Mouse (Mus musculus) forebrain, embryonic 12.5 days (tissue): ENCODE results near the gene L2hgdh. TPM values are rescaled to one million over a fixed set of nuclear protein-coding genes. Genes with fewer than 3 reads are reported as not detected.

Source experiments
- ATAC-seq: fragments of 200-750 bp; cut with Nextera tagmentation; 2 replicates; pipeline ENCODE4 v1.8.0; 2017; ENCODE audit warnings: moderate TSS enrichment; ENCODE audit not compliant: low FRiP score
- H3K27ac ChIP-seq: fragments of 300-500 bp; sonication (generic); 2 replicates; pipeline ENCODE4 v1.5.1; 2016; ENCODE audit warnings: mild to moderate bottlenecking
- H3K27me3 ChIP-seq: fragments of 300-500 bp; sonication (generic); 2 replicates; pipeline ENCODE4 v1.6.1; 2016; ENCODE audit warnings: mild to moderate bottlenecking
- H3K36me3 ChIP-seq: fragments of 300-500 bp; sonication (generic); replicated peaks from 2 replicates; pipeline ENCODE4 v1.6.1; 2016; ENCODE audit warnings: mild to moderate bottlenecking
- H3K4me1 ChIP-seq: fragments of 300-500 bp; sonication (generic); 2 replicates; pipeline ENCODE4 v1.6.1; 2016
- H3K4me2 ChIP-seq: fragments of 300-500 bp; sonication (generic); 2 replicates; pipeline ENCODE4 v1.6.1; 2016; ENCODE audit warnings: mild to moderate bottlenecking, moderate library complexity
- H3K4me3 ChIP-seq: fragments of 300-500 bp; sonication (generic); replicated peaks from 2 replicates; pipeline ENCODE4 v1.5.1; 2016; ENCODE audit warnings: mild to moderate bottlenecking
- H3K9ac ChIP-seq: fragments of 300-500 bp; sonication (generic); 2 replicates; pipeline ENCODE4 v1.6.1; 2016; ENCODE audit warnings: mild to moderate bottlenecking
- H3K9me3 ChIP-seq: fragments of 300-500 bp; sonication (generic); 2 replicates; pipeline ENCODE4 v1.6.1; 2016
- WGBS: fragments of 180-500 bp; shearing (Covaris S2); methylation state at CpG from one replicate; pipeline ENCODE4 v1.1.7; 2016; 5-methylcytosine and 5-hydroxymethylcytosine counted together
- polyA plus RNA-seq: library from polyadenylated mRNA; unstranded; fragments of >200 nt; fragmentation: Nextera tagmentation; extraction: Ambion mirVana; gene quantifications from 2 replicates; pipeline ENCODE4 v1.2.1, GENCODE M21; 2016

Gene L2hgdh
- 15.7 and 16.2 TPM in 2 replicates for polyA plus RNA-seq

DNA sequence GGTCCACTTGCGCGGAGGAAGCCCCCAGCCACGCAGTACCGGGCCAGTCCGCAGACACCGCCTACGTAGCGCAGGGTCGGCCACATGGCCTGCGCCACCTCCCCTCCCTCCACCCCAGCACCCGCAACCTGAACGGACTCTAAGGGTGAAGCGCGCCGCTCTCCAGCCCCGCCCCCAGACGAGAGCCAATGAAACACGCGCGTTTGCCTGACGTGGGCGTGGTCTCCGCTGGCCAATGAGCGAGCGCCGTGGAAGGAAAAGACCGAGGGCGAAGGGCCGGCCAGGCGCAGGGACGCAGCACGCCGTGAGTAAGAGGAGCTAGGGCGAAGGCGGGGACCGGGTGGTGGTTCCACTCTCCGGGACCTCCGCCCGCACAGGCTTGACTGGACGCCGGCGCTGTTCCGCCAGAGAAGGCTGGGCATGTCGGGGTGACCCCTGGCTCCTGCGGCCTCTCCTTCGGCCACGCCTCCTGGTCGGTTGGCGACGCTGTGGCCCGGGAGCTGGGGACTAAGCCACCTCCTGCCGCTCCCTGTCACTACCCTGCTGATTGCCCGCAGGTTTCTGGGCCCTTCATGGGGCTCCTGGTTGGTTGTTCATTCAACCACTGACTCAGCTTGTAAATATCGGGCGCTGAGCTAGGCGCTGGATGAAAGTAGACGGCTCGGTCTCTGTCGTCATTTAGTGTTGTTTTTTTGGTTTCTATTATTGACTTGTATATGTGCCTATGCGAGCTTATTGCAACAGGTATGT lies at the start of gene L2hgdh, which contains the start of gene Atp5s:
TSS of gene L2hgdh (minus strand) at position 163 of the 750 bp plus-strand sequence.
TSS of gene Atp5s (plus strand) at position 240 of the 750 bp plus-strand sequence.
- Histone ChIP-seq H3K4me1 (peaks cover 18% of the 10 kb centered on the region), H3K9me3 (peaks cover 4% of the 10 kb centered on the region), H3K36me3 (peaks cover 11% of the 10 kb centered on the region), H3K4me2 (peak within 1 kb of the TSS; percentile 75), H3K27ac (peak within 1 kb of the TSS; percentile 80), H3K4me3 (peak within 1 kb of the TSS; percentile 70), H3K27me3 (no peaks in the 10 kb centered on the region), H3K9ac (peak within 1 kb of the TSS; percentile 73)
- WGBS, result under 1% methylated on average over 60 of the region's 60 CpGs
- ATAC-seq, result peak; percentile 98

GRCm38 (mm10) chr12:69768841-69769240 lies 44.2 kb upstream of the L2hgdh start:
- no peaks in the 10 kb centered on the region for H3K9me3 ChIP-seq

DNA sequence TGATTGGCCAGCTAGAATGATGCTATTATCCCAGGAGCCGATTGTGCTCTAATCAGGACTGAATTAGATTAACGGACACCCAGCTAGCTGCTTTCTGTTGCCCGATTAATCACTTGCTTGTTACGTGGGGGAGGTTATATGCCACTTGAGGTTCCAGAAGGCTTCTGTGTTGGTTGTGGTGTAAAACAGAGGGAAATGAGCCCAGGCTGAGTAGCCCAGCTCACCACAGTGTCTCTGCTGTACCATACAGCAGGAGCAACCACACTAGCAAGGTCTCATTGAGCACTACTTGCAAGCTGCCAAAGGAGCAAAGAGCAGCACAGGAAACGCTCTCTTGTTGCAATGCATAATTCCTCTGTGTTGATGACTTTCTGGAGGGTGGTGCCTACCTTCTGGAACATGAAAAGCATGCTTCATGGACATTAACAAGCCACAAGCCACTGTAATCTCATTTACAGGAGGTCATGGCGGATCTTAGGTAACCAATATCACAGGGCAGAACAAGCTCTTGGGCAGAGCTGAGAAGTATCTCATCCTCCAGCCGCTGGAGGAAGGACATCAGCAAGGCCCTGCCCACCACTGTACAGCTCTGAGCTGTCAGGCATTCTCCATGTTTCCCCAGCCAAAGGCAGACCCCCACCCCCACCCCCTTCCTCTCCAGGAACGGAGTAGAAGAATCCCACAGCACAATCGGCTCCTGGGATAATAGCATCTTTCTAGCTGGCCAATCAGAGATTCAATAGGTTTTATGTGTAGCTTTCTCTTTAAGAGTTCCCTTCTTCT lies 43.0 kb upstream of the L2hgdh start:
- Histone ChIP-seq H3K27ac (peak overlapping the region; percentile 42), H3K9me3 (no peaks in the 10 kb centered on the region), H3K4me2 (peak overlapping the region; percentile 27), H3K36me3 (no peaks in the 10 kb centered on the region), H3K27me3 (no peaks in the 10 kb centered on the region), H3K4me3 (no peak overlapping the region), H3K4me1 (peaks cover 28% of the 10 kb centered on the region), H3K9ac (0 out of 2 replicates have a peak overlapping the region, but pooled peaks have one; percentile 17)
- 22% methylated on average over 9 of the region's 9 CpGs for whole genome bisulfite sequencing
- ATAC-seq, result peak; percentile 57; the same call in 1 of the 2 replicates

More at GRCm38 (mm10) chr12:69768841-69769240, 44.2 kb upstream of the L2hgdh start:
- Histone ChIP-seq H3K36me3 (no peaks in the 10 kb centered on the region), H3K4me1 (peaks cover 28% of the 10 kb centered on the region), H3K4me2 (no peak overlapping the region), H3K4me3 (no peak overlapping the region), H3K27ac (no peak overlapping the region), H3K27me3 (no peaks in the 10 kb centered on the region), H3K9ac (no peak overlapping the region)
- WGBS, result 85% methylated on average over 2 of the region's 2 CpGs
- ATAC-seq, result no peak

DNA sequence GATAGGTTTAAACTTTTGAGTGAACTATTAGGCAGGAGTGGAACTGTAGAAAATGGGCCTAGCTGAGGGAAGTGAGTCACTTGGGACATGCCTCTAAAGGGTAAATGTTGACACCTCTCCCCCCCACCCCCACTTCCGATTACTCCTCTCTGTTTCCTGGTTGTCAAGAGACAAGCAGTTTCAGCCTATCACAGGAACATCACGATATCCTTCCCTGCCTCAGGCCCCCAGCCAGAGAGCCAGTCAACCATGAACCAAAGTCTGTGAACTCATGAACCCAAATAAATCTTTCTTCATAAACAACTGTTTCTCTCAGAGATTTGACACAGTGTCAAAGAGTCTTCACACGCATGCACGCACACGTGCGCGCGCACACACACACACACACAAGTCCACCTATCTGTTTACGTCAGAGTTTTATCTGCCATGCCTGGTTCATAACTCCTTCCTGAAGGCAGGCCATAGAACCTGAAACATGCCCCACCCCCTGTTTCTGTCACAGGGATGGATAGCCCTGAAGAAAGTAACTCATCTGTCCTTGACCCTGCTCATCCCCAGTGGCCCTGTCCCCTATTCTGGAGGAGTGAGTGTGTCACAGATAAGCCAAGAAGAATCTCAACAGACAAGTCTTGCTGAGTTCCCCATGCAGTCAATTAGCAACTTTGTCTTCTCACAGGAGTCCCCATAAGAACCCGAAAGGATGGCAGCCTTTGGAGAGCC lies 41.7 kb upstream of the L2hgdh start:
- no peaks in the 10 kb centered on the region for H3K9me3 ChIP-seq
- H3K4me1 ChIP-seq, result peaks cover 28% of the 10 kb centered on the region
- H3K4me2 ChIP-seq, result no peak overlapping the region
- no peak for ATAC-seq
- no peak overlapping the region for H3K4me3 ChIP-seq
- H3K9ac ChIP-seq, result no peak overlapping the region
- no peaks in the 10 kb centered on the region for H3K36me3 ChIP-seq
- no peak overlapping the region for H3K27ac ChIP-seq
- no peaks in the 10 kb centered on the region for H3K27me3 ChIP-seq
- 85% methylated on average over 10 of the region's 10 CpGs for WGBS

GRCm38 (mm10) chr12:69765543-69765942 lies 40.9 kb upstream of the L2hgdh start:
- no peak overlapping the region for H3K4me2 ChIP-seq
- ATAC-seq, result 0 out of 2 replicates have a peak, but pooled peaks have one; percentile 42
- H3K9ac ChIP-seq, result no peak overlapping the region
- H3K36me3 ChIP-seq, result no peaks in the 10 kb centered on the region
- peaks cover 28% of the 10 kb centered on the region for H3K4me1 ChIP-seq
- H3K27me3 ChIP-seq, result 0 out of 2 replicates have a peak, but pooled peaks cover 3% of the 10 kb centered on the region
- H3K9me3 ChIP-seq, result no peaks in the 10 kb centered on the region
- H3K27ac ChIP-seq, result no peak overlapping the region
- no peak overlapping the region for H3K4me3 ChIP-seq
- 76% methylated on average over 9 of the region's 9 CpGs for WGBS

GRCm38 (mm10) chr12:69761603-69762002 lies 36.9 kb upstream of the L2hgdh start:
- H3K9me3 ChIP-seq, result no peaks in the 10 kb centered on the region
- no peak overlapping the region for H3K9ac ChIP-seq
- no peak overlapping the region for H3K4me2 ChIP-seq
- no peak overlapping the region for H3K4me3 ChIP-seq
- H3K36me3 ChIP-seq, result no peaks in the 10 kb centered on the region
- ATAC-seq, result no peak
- peaks cover 27% of the 10 kb centered on the region for H3K4me1 ChIP-seq
- H3K27me3 ChIP-seq, result 0 out of 2 replicates have a peak, but pooled peaks cover 4% of the 10 kb centered on the region
- WGBS, result 62% methylated on average over 2 of the region's 2 CpGs
- H3K27ac ChIP-seq, result no peak overlapping the region

DNA sequence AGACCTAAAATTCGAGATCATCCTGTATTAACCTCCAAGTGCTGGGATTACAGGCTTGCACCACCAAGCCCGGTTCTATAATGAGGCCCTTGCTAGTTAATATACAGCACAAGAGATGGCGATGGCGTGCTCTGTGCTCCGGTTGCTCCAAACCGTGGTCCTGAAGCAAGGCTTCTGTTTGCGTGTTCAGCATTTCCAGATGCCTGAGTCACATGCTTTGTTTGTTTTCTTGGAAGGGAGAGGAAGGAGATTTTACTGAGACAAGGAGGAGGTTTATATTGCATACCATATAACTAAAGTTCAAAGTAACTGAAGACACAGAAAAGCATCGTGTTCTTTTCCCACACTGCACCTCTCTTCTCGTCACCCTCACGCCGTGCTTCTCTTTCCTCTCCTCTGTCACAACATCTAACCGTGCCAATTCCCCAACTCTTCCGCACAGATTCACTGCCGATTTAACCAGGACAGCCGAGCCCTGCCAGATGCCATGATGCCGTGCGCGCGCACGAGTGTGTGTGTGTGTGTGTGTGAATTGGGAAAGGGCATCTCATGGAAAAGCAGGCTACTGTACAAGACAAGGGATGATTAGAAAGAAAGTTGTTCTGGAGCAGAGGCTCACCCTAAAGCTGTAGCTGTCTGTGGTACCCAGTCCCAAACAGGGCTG lies 36.2 kb upstream of the L2hgdh start:
- Histone ChIP-seq H3K27ac (no peak overlapping the region), H3K4me3 (no peak overlapping the region), H3K9ac (no peak overlapping the region), H3K36me3 (no peaks in the 10 kb centered on the region), H3K4me1 (peaks cover 21% of the 10 kb centered on the region), H3K4me2 (no peak overlapping the region), H3K27me3 (0 out of 2 replicates have a peak, but pooled peaks cover 7% of the 10 kb centered on the region), H3K9me3 (no peaks in the 10 kb centered on the region)
- no peak for ATAC-seq
- WGBS, result 94% methylated on average over 20 of the region's 20 CpGs

DNA sequence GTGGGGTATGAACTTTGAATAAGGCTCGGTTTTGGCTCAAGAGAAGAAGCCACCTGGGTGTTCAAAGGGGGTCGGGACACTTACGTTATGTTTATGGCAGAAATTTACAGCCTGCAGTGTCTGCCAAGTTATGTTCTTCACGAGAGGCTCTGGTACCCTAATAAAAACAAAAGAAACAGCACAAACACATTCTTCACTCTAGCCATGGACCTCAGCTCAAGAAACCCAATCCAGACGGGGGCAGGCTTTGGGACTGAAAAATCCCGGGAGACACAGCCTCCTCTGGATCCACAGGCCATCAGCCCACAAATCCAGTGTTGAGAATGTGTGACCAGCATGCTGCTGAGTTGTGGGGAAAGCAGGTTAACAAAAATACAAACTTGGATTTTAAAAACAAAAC lies 35.3 kb upstream of the L2hgdh start:
- no peak overlapping the region for H3K4me2 ChIP-seq
- H3K27ac ChIP-seq, result no peak overlapping the region
- ATAC-seq, result no peak
- no peak overlapping the region for H3K9ac ChIP-seq
- 0 out of 2 replicates have a peak, but pooled peaks cover 7% of the 10 kb centered on the region for H3K27me3 ChIP-seq
- WGBS, result 71% methylated on average over 6 of the region's 6 CpGs
- no peaks in the 10 kb centered on the region for H3K36me3 ChIP-seq
- peaks cover 15% of the 10 kb centered on the region for H3K4me1 ChIP-seq
- H3K9me3 ChIP-seq, result no peaks in the 10 kb centered on the region
- no peak overlapping the region for H3K4me3 ChIP-seq

DNA sequence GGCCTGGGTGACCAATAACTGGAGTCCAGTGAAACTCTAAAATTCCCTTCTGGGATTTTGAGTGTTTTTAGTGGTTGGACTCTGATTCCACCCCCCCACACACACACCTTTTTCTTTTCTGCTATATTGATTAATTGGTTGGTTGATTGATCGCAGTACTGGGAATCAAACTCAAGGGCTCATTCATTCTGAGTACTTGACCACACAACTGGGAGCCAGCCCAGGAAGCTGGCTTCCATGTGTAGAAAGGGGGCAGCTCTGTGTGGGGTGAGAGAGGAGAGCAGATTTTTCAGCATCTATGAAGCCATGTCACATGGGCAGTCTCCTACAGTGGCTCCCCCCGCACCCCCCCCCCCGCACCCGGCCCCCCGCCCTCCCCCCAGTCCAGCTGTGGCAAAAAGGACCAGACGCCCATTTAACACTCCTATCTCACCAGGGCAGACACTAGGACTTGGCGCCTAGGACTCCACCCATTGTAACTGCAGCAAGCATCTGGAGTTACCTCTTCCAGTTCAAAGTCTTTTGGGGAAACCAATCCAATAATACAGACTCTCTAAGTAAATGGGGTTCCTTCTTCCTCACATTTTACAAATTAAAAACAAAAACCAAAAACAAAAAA lies 34.7 kb upstream of the L2hgdh start:
- H3K27me3 ChIP-seq, result 0 out of 2 replicates have a peak, but pooled peaks cover 7% of the 10 kb centered on the region
- no peak overlapping the region for H3K9ac ChIP-seq
- H3K9me3 ChIP-seq, result no peaks in the 10 kb centered on the region
- H3K4me1 ChIP-seq, result peaks cover 15% of the 10 kb centered on the region
- H3K36me3 ChIP-seq, result no peaks in the 10 kb centered on the region
- 52% methylated on average over 7 of the region's 7 CpGs for WGBS
- H3K4me3 ChIP-seq, result no peak overlapping the region
- no peak overlapping the region for H3K27ac ChIP-seq
- no peak overlapping the region for H3K4me2 ChIP-seq
- no peak for ATAC-seq

DNA sequence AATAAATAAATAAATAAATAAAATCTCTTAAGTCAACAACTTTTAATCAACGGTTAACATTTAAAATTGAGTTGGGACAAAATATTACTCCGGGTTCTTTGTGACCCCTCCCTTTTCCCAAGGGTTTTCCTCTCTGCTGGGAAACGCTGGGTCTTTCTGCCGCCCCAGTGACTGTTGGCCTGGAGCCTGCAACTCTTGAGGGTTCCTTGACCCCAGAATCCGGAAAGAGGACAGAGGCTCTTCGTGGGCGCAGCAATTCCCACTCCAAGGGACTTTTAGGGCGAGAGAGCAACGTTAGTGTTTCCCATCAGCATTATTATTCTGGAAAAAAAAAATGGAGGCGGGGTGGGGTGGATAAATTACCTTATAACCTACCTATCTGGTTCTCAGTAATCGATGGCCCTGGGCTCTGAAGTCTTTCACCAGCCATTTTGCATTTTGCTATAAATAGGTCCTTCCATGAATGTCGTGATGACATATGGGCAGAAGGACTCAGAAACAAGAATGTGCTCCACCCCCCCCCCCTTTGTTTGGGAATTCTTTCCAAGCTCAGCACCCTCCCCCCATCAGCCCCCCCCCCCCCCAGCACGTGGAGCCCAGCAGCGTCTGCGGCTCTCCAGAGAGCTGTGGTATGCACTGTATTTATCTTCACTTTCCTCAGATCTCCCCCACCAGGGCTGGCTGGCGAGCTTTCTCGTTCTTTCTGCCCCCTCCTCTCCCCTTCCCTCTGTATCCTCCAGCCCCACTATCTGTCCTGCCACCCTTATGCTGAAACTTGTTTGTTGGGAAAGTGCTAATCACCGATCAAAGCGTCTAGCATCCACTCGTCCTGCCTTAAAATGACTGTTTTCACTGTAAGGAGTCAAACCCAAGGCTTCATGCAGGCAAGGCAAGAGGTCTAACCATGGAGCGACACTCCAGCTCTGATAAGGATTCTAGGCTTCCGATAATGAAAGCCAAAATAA lies 33.8 kb upstream of the L2hgdh start:
- peak overlapping the region; percentile 2; the same call in 1 of the 2 replicates for H3K4me3 ChIP-seq
- H3K4me1 ChIP-seq, result peaks cover 15% of the 10 kb centered on the region
- no peaks in the 10 kb centered on the region for H3K9me3 ChIP-seq
- H3K27ac ChIP-seq, result no peak overlapping the region
- 0 out of 2 replicates have a peak, but pooled peaks cover 7% of the 10 kb centered on the region for H3K27me3 ChIP-seq
- H3K9ac ChIP-seq, result 0 out of 2 replicates have a peak overlapping the region, but pooled peaks have one; percentile 21
- H3K36me3 ChIP-seq, result no peaks in the 10 kb centered on the region
- WGBS, result 8% methylated on average over 22 of the region's 22 CpGs
- H3K4me2 ChIP-seq, result peak overlapping the region; percentile 47
- ATAC-seq, result peak; percentile 40; the same call in 1 of the 2 replicates
